Mouse (Mus musculus) lung, embryonic 16.5 days (tissue): ENCODE data around the gene Gm49450. TPM values are rescaled to one million over a fixed set of nuclear protein-coding genes. Genes with fewer than 3 reads are reported as not detected.

ENCODE experiments used
- ATAC-seq: fragments of 200-750 bp; cut with Nextera tagmentation; 2 replicates; pipeline ENCODE4 v1.8.0; 2017; ENCODE audit warnings: low read depth, mild to moderate bottlenecking, moderate library complexity
- H3K27ac ChIP-seq: fragments of 300-500 bp; sonication (generic); 2 replicates; pipeline ENCODE4 v1.5.1; 2014; ENCODE audit warnings: mild to moderate bottlenecking, control low read depth, low read length
- H3K27me3 ChIP-seq: fragments of 300-500 bp; sonication (generic); 2 replicates; pipeline ENCODE4 v1.6.1; 2014; ENCODE audit warnings: low read depth, low read length, mixed read lengths; ENCODE audit not compliant: control insufficient read depth, insufficient read depth
- H3K36me3 ChIP-seq: fragments of 300-500 bp; sonication (generic); 2 replicates; pipeline ENCODE4 v1.6.1; 2014; ENCODE audit warnings: low read length; ENCODE audit not compliant: control insufficient read depth, insufficient read depth
- H3K4me1 ChIP-seq: fragments of 300-500 bp; sonication (generic); replicated peaks from 2 replicates; pipeline ENCODE4 v1.6.1; 2014; ENCODE audit warnings: low read length, mixed read lengths; ENCODE audit not compliant: control insufficient read depth, insufficient read depth
- H3K4me2 ChIP-seq: fragments of 300-500 bp; sonication (generic); 2 replicates; pipeline ENCODE4 v1.6.1; 2014; ENCODE audit warnings: low read depth, low read length, control low read depth
- H3K4me3 ChIP-seq: fragments of 300-500 bp; sonication (generic); 2 replicates; pipeline ENCODE4 v1.5.1; 2014; ENCODE audit warnings: mild to moderate bottlenecking, low read length, control low read depth
- H3K9ac ChIP-seq: fragments of 300-500 bp; sonication (generic); 2 replicates; pipeline ENCODE4 v1.6.1; 2014; ENCODE audit warnings: low read length, control low read depth
- H3K9me3 ChIP-seq: fragments of 300-500 bp; sonication (generic); 2 replicates; pipeline ENCODE4 v1.6.1; 2016; ENCODE audit warnings: low read length; ENCODE audit not compliant: control insufficient read depth
- WGBS: fragments of 180-500 bp; shearing (Covaris S2); extraction: QIAGEN DNeasy Blood & Tissue Kit; methylation state at CpG from one replicate; pipeline ENCODE4 v1.1.7; 2014; 5-methylcytosine and 5-hydroxymethylcytosine counted together
- polyA plus RNA-seq: library from polyadenylated mRNA; unstranded; fragments of >200 nt; fragmentation: Nextera tagmentation; extraction: Ambion mirVana; gene quantifications from 2 replicates; pipeline ENCODE4 v1.2.1, GENCODE M21; 2015

Gene Gm49450
- polyA plus RNA-seq, 1 experiment from 2014 or later = not detected

DNA sequence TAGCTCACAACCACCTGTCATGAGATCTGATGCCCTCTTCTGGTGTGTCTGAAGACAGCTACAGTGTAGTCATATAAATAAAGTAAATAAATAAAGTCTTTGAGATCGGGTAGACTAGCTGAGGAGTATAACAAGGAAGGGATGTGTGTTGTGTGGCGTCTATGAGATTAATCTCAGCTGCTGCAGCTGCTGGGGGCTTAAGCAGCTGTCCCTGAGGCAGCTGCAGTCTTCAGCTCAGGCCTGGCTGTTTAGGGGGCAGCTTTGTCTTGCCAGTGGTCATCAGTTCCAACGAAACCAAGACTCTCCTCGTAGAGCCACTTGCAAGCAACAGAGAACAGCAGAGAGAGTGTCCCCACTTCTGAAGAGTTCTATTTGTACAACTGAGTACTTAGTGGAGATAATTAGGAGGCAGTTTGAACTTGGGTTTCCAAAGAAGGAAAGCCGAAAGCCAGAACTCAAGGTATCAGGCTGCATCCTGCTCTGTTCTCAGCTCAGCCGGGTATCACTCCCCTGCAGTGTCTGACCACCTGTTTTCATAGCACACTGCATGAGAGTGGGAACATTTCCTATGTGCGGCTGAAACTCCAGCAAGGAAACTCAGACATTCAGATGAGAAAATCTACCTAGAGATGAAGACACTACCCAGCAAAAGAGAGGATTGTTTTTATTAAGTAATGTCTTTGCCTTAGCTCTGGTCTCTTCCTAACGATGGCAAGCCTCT lies 66.5 kb downstream of the Gm49450 start:
- ATAC-seq = no peak

DNA sequence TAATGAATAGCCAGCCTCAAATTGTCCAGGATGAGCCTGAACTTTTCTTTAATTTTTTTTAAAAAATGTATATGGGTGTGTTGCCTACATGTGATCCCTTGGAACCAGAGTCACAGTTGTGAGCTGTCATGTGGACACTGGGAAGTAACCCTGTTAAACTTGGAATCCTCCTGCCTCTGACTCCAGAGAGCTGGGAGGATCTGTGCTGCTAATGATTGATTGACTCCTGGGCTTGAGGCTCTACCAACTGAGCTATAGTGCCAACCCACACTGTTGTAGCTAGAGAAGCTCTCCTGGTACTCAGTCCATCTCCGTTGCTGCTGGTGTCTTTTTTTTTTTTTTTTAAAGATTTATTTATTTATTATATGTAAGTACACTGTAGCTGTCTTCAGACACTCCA lies 69.2 kb downstream of the Gm49450 start:
- Histone ChIP-seq H3K9me3 (no peaks in the 10 kb centered on the region), H3K27ac (no peak overlapping the region), H3K27me3 (no peaks in the 10 kb centered on the region), H3K4me1 (peaks cover 6% of the 10 kb centered on the region), H3K36me3 (no peaks in the 10 kb centered on the region), H3K4me2 (no peak overlapping the region), H3K4me3 (no peak overlapping the region), H3K9ac (no peak overlapping the region)
- no peak for ATAC-seq
- 61% methylated on average over 1 of the region's 1 CpGs for WGBS

More for the DNA sequence above, 66.5 kb downstream of the Gm49450 start:
- no peak overlapping the region for H3K9ac ChIP-seq
- H3K4me1 ChIP-seq = no peaks in the 10 kb centered on the region
- H3K27me3 ChIP-seq = no peaks in the 10 kb centered on the region
- no peaks in the 10 kb centered on the region for H3K36me3 ChIP-seq
- no peak overlapping the region for H3K4me3 ChIP-seq
- WGBS = 42% methylated on average over 8 of the region's 8 CpGs
- H3K9me3 ChIP-seq = no peaks in the 10 kb centered on the region
- no peak overlapping the region for H3K4me2 ChIP-seq
- no peak overlapping the region for H3K27ac ChIP-seq

DNA sequence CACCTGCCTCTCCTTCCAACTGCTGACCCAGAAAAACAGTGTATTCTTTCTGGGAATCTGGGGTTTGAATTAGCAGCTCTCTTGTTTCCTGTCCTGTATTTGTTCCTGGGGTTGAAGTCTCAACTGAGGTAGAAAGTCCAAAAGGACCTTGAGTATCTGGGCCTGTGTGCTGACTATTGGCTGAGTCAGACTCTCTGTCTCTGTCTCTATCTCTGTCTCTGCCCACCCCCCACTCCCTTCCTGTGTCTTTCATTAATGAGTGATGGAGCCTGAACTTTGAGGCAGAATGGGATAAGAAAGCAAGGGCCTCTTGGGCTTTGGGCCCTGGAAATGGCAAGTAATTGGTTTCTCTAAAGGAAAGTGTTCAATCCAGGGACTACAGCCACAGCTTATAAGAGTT lies 69.7 kb downstream of the Gm49450 start:
- no peaks in the 10 kb centered on the region for H3K36me3 ChIP-seq
- no peak for ATAC-seq
- no peak overlapping the region for H3K27ac ChIP-seq
- no peak overlapping the region for H3K9ac ChIP-seq
- no peaks in the 10 kb centered on the region for H3K9me3 ChIP-seq
- H3K27me3 ChIP-seq = no peaks in the 10 kb centered on the region
- H3K4me3 ChIP-seq = no peak overlapping the region
- no peak overlapping the region for H3K4me2 ChIP-seq
- H3K4me1 ChIP-seq = peaks cover 6% of the 10 kb centered on the region

Other genes starting within 250 kb of the Gm49450 start
- 4.9 and 5.3 TPM in 2 replicates for gene Ccdc65, start 245.3 kb downstream of the Gm49450 start, polyA plus RNA-seq
- 32.5 and 33.5 TPM in 2 replicates for gene Fkbp11, start 225.4 kb downstream of the Gm49450 start, polyA plus RNA-seq
- 40.2 and 40.6 TPM in 2 replicates for gene Arf3, start 190.3 kb downstream of the Gm49450 start, polyA plus RNA-seq
- 0.13 and 0.23 TPM in 2 replicates for gene Wnt10b, start 175.4 kb downstream of the Gm49450 start, polyA plus RNA-seq
- not detected in 2 replicates for gene Wnt1, start 163.7 kb downstream of the Gm49450 start, polyA plus RNA-seq
- not detected in 2 replicates for gene Ddn, start 144.1 kb downstream of the Gm49450 start, polyA plus RNA-seq
- 106 TPM in 2 replicates for gene Prkag1, start 122.0 kb downstream of the Gm49450 start, polyA plus RNA-seq
- 11.9 and 12.7 TPM in 2 replicates for gene Kmt2d, start 82.3 kb downstream of the Gm49450 start, polyA plus RNA-seq
- 9.4 and 12.1 TPM in 2 replicates for gene Rhebl1, start 59.0 kb downstream of the Gm49450 start, polyA plus RNA-seq
- 1.4 and 2.4 TPM in 2 replicates for gene Dhh, start 55.0 kb downstream of the Gm49450 start, polyA plus RNA-seq
- gene Lmbr1l, start 35.3 kb downstream of the Gm49450 start, polyA plus RNA-seq = 15.7 and 17.3 TPM in 2 replicates
- gene Tuba1b, start 19.0 kb downstream of the Gm49450 start, polyA plus RNA-seq = 1,812 and 1,892 TPM in 2 replicates
- 870 and 906 TPM in 2 replicates for gene Tuba1a, start 152 bp upstream of the Gm49450 start, polyA plus RNA-seq
- gene Tuba1c, start 76.3 kb upstream of the Gm49450 start, polyA plus RNA-seq = 226 and 230 TPM in 2 replicates
- gene Prph, start 101.6 kb upstream of the Gm49450 start, polyA plus RNA-seq = 3.9 and 4.5 TPM in 2 replicates
- gene Troap, start 121.0 kb upstream of the Gm49450 start, polyA plus RNA-seq = 39.5 and 41.1 TPM in 2 replicates
- gene C1ql4, start 134.3 kb upstream of the Gm49450 start, polyA plus RNA-seq = not detected in 2 replicates
- gene Dnajc22, start 139.6 kb upstream of the Gm49450 start, polyA plus RNA-seq = 1.6 and 2.4 TPM in 2 replicates
- gene Spats2, start 172.4 kb upstream of the Gm49450 start, polyA plus RNA-seq = 27.1 and 30.1 TPM in 2 replicates